Mouse (Mus musculus): ENCODE results near the gene Adgra3. TPM values are rescaled to one million over a fixed set of nuclear protein-coding genes. Genes with fewer than 3 reads are reported as not detected.
A peak's percentile ranks its signal among the peaks of the same experiment; 100 is the strongest.

Adgra3 gene
- total and polyA plus RNA-seq, 2 experiments from 2014 or later, result 6.7 to 32.7 TPM

DNA sequence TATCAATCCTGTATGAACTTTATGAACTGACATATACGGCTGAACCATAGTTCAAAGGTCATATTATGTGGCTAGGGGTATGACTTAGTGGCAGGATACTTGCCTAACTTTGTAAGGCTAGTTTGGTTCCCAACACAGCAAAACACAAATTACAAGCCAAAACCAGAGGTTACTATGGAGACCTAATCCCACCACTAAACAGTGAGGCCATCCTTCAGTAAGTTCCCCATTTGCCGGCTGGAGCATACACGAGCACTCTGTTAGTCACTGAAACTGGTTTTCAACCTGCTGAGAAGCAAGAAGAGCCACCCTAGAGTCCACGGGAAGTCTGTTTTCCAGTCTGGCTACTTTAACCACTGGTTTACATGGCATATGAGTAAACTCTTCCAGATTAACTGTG is 50.0 kb downstream of the Adgra3 start:
- no peak overlapping the region for H3K27ac ChIP-seq (ENCODE audit: low read depth)
- H3K4me2 ChIP-seq (ENCODE audit: low read depth, low read length), result no peak overlapping the region
- ATAC-seq (ENCODE audit: insufficient read depth, low read depth) (no peak), DNase-seq (ENCODE audit: low spot score) (no peak)
- H3K36me3 ChIP-seq (replicated peaks; ENCODE audit: control insufficient read depth, insufficient read depth, low read length), result 0 out of 2 replicates have a peak, but pooled peaks cover 16% of the 10 kb centered on the region
- H3K9me3 ChIP-seq (replicated peaks; ENCODE audit: control insufficient read depth, low read length), result no peaks in the 10 kb centered on the region
- no peak overlapping the region for H3K9ac ChIP-seq (replicated peaks; ENCODE audit: low read depth, low read length)
- H3K27me3 ChIP-seq (ENCODE audit: control insufficient read depth, insufficient read depth, low read length), result no peaks in the 10 kb centered on the region
- no peak overlapping the region for H3K4me3 ChIP-seq (ENCODE audit: low read depth, low read length)
- WGBS, result 63% methylated on average over 4 of the region's 4 CpGs
- peaks cover 4% of the 10 kb centered on the region; the same call in 1 of the 2 replicates for H3K4me1 ChIP-seq (ENCODE audit: control insufficient read depth, insufficient read depth)
- TF ChIP-seq EP300 (IDR thresholded peaks at IDR 0.05; ENCODE audit: low read depth) (no peak), CTCF (IDR thresholded peaks at IDR 0.05; ENCODE audit: low read depth) (no peak)

- no peak overlapping the region for H3K4me2 ChIP-seq (ENCODE audit: low read depth, low read length)
- no peak overlapping the region for H3K4me3 ChIP-seq (ENCODE audit: low read depth, low read length)
- ATAC-seq (ENCODE audit: insufficient read depth, low read depth) (peak; percentile 68), DNase-seq (ENCODE audit: low spot score) (peak; percentile 17)
- H3K27ac ChIP-seq (ENCODE audit: low read depth), result peak overlapping the region; percentile 35
- 71% methylated on average over 9 of the region's 9 CpGs for WGBS
- H3K27me3 ChIP-seq (ENCODE audit: control insufficient read depth, insufficient read depth, low read length), result no peaks in the 10 kb centered on the region
- no peak for TF ChIP-seq EP300 (IDR thresholded peaks at IDR 0.05; ENCODE audit: low read depth)
- no peak for TF ChIP-seq CTCF (IDR thresholded peaks at IDR 0.05; ENCODE audit: low read depth)
- H3K36me3 ChIP-seq (replicated peaks; ENCODE audit: control insufficient read depth, insufficient read depth, low read length), result 0 out of 2 replicates have a peak, but pooled peaks cover 16% of the 10 kb centered on the region
- peaks cover 4% of the 10 kb centered on the region; the same call in 1 of the 2 replicates for H3K4me1 ChIP-seq (ENCODE audit: control insufficient read depth, insufficient read depth)
- no peaks in the 10 kb centered on the region for H3K9me3 ChIP-seq (replicated peaks; ENCODE audit: control insufficient read depth, low read length)
- H3K9ac ChIP-seq (replicated peaks; ENCODE audit: low read depth, low read length), result no peak overlapping the region
Observed at GRCm38 (mm10) chr5:50006915-50007658, 51.7 kb downstream of the Adgra3 start.

GRCm38 (mm10) chr5:50002269-50002668 is 56.5 kb downstream of the Adgra3 start:
- no peak overlapping the region for H3K4me2 ChIP-seq (ENCODE audit: low read depth, low read length)
- H3K9ac ChIP-seq (replicated peaks; ENCODE audit: low read depth, low read length), result no peak overlapping the region
- DNase-seq (ENCODE audit: low spot score) (no peak), ATAC-seq (ENCODE audit: insufficient read depth, low read depth) (no peak)
- 0 out of 2 replicates have a peak, but pooled peaks cover 11% of the 10 kb centered on the region for H3K36me3 ChIP-seq (replicated peaks; ENCODE audit: control insufficient read depth, insufficient read depth, low read length)
- no peaks in the 10 kb centered on the region for H3K9me3 ChIP-seq (replicated peaks; ENCODE audit: control insufficient read depth, low read length)
- no peaks in the 10 kb centered on the region for H3K27me3 ChIP-seq (ENCODE audit: control insufficient read depth, insufficient read depth, low read length)
- peaks cover 13% of the 10 kb centered on the region; the same call in 1 of the 2 replicates for H3K4me1 ChIP-seq (ENCODE audit: control insufficient read depth, insufficient read depth)
- no peak overlapping the region for H3K27ac ChIP-seq (ENCODE audit: low read depth)
- H3K4me3 ChIP-seq (ENCODE audit: low read depth, low read length), result no peak overlapping the region
- whole genome bisulfite sequencing, result 87% methylated on average over 6 of the region's 6 CpGs
- TF ChIP-seq EP300 (IDR thresholded peaks at IDR 0.05; ENCODE audit: low read depth) (no peak), CTCF (IDR thresholded peaks at IDR 0.05; ENCODE audit: low read depth) (peak; percentile 49)

GRCm38 (mm10) chr5:49999764-50000163 is 59.0 kb downstream of the Adgra3 start:
- DNase-seq (ENCODE audit: low spot score) (no peak), ATAC-seq (ENCODE audit: insufficient read depth, low read depth) (peak; percentile 51; the same call in 1 of the 2 replicates)
- Histone ChIP-seq H3K27me3 (ENCODE audit: control insufficient read depth, insufficient read depth, low read length) (no peaks in the 10 kb centered on the region), H3K4me3 (ENCODE audit: low read depth, low read length) (no peak overlapping the region), H3K4me2 (ENCODE audit: low read depth, low read length) (no peak overlapping the region), H3K9ac (replicated peaks; ENCODE audit: low read depth, low read length) (no peak overlapping the region), H3K36me3 (replicated peaks; ENCODE audit: control insufficient read depth, insufficient read depth, low read length) (0 out of 2 replicates have a peak, but pooled peaks cover 4% of the 10 kb centered on the region), H3K9me3 (replicated peaks; ENCODE audit: control insufficient read depth, low read length) (no peaks in the 10 kb centered on the region), H3K4me1 (ENCODE audit: control insufficient read depth, insufficient read depth) (peaks cover 18% of the 10 kb centered on the region; the same call in 1 of the 2 replicates), H3K27ac (ENCODE audit: low read depth) (no peak overlapping the region)
- TF ChIP-seq EP300 (IDR thresholded peaks at IDR 0.05; ENCODE audit: low read depth) (no peak), CTCF (IDR thresholded peaks at IDR 0.05; ENCODE audit: low read depth) (no peak)
- 53% methylated on average over 9 of the region's 9 CpGs for WGBS

DNA sequence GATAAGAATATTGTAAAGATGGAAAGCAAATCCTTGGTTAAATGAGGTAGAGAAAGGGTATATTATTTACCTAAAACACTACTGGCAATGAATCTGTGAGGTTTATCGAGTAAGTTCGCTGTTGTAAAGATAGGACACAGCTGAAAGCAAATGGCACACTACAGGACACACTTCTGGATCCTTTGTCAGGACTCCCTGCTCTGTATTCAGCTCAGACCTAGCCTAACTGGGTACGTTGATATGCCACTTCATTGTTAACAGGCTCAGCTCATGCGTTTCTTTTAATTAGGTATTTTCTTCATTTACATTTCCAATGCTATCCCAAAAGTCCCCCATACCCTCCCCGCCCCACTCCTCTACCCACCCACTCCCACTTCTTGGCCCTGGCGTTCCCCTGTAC is 61.8 kb downstream of the Adgra3 start:
- ATAC-seq (ENCODE audit: insufficient read depth, low read depth), result no peak
- peak overlapping the region; percentile 51 for H3K27ac ChIP-seq (ENCODE audit: low read depth)

More for the DNA sequence above, 61.8 kb downstream of the Adgra3 start:
- TF ChIP-seq CTCF (IDR thresholded peaks at IDR 0.05; ENCODE audit: low read depth) (no peak), EP300 (IDR thresholded peaks at IDR 0.05; ENCODE audit: low read depth) (no peak)
- no peak for DNase-seq (ENCODE audit: low spot score)
- Histone ChIP-seq H3K4me1 (ENCODE audit: control insufficient read depth, insufficient read depth) (peaks cover 18% of the 10 kb centered on the region; the same call in 1 of the 2 replicates), H3K27me3 (ENCODE audit: control insufficient read depth, insufficient read depth, low read length) (no peaks in the 10 kb centered on the region), H3K9ac (replicated peaks; ENCODE audit: low read depth, low read length) (no peak overlapping the region), H3K36me3 (replicated peaks; ENCODE audit: control insufficient read depth, insufficient read depth, low read length) (0 out of 2 replicates have a peak, but pooled peaks cover 4% of the 10 kb centered on the region), H3K9me3 (replicated peaks; ENCODE audit: control insufficient read depth, low read length) (no peaks in the 10 kb centered on the region), H3K4me2 (ENCODE audit: low read depth, low read length) (no peak overlapping the region), H3K4me3 (ENCODE audit: low read depth, low read length) (no peak overlapping the region)
- 73% methylated on average over 6 of the region's 6 CpGs for WGBS

Measured in heart, postnatal 0 days (tissue).